Mouse (Mus musculus): ENCODE measurements around the gene Duox2.

The Duox2 gene

DNA sequence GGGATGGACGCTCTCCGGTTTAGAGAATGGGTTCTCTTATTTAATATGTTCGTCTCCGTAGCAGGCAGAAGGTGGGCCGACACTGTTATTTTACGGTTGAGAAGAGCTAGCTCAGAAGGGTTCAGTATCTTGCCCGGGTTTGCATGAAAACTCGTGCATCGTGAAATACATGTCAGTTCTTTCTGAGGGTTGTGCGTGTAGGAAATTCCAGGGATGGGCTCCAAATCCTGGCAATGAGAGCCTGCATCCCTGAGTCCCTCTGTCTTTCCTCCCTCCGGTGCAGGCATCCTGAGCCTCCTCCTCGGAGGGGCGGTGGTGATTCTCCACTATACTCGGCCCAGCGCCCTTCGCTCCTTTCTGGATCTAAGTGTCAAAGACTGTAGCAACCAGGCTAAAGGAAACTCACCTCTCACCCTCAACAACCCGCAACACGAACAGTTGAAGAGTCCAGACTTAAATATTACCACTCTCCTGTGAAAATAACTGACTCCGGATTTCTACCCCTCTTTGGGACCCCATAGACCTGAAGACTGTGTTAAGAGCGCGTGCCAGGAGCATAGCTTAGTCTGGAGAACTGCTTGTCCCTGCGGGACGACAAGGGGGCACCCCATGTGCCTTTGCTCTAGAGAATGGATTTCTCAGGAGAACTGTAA is 3.8 kb upstream of the Duox2 start:
- no peak for DNase-seq (ENCODE audit: low spot score)

DNA sequence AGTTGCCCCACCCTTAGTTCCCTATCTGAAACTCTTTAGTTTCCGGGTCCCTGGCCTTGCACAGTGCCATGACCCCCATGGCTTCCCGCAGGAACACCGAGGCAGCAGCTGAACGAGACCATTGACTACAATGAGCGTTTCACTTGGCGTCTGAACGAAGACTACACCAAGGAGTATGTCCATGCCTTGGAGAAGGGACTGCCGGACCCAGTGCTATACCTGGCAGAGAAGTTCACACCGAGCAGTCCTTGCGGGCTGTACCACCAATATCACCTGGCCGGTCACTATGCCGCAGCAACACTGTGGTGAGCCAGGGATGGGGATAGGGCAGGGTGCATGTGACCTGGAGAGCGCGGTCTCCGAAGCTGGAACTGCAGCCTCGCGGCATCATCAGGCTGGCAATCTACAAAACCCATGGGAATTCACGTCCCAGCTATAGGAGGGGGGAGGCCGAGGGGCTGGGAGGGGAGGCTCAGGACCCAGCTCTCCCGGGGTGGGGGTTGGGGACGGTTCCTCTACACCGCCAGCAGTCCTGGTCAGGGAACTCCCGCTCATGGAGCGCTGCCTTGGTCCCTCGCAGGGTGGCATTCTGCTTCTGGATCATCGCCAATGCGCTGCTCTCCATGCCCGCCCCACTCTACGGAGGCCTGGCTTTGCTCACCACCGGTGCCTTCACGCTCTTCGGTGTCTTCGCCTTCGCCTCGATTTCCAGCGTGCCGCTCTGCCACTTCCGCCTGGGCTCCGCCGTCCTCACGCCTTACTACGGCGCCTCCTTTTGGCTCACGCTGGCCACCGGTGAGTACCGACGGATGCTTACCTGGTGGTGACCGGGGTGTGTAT is 3.1 kb upstream of the Duox2 start:
- peak; percentile 54 for DNase-seq (ENCODE audit: low spot score)

DNA sequence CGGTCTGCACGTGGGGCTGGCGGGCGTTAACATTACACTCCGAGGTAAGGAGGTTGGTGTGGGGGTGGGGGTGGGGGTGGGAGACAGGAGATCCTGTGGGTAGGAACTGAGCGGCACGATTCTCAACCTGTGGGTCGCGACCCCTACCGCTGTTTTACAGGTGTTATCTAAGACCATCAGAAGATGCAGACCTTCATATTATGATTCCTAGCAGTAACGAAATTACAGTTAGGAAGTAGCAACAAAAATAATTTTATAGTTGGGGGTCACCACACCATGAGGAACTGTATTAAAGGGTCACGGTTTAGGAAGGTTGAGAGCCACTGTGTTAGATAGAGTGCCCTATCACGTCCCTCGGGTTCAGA is 2.4 kb upstream of the Duox2 start:
- DNase-seq (ENCODE audit: low spot score) = no peak

DNA sequence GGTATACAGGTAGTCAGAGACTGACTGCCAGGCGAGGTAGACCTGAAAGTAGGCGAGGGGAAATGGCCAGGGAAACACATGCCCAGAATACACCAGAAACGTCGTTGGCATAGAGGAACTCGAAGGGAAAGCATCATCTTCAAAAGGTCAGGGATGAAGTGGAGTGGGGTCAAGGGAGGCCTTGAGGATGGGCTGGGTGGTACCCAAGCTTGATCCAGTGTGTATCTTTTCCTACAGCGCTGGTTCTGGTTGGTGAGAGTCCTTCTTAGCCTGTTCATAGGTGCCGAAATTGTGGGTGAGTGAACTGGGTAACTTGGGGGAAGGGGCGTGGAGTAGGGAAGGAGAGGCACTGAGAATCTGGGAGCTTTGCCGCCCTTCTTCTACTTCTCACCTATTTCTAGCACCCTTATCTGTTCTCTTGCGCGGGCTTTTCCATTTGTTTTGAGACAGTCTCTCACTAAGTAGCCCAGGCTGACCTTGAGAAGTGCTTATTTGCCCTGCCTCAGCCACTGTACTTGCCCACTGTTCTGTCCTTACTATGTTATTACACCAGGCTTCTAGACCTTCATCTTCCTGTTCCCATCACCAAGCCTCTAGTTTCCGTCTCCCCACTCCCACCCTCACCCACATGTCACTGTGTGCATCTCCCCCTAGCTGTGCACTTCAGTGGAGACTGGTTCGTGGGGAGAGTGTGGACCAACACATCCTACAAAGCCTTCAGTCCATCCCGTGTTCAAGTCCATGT is 1.8 kb upstream of the Duox2 start:
- no peak for DNase-seq (ENCODE audit: low spot score)

DNA sequence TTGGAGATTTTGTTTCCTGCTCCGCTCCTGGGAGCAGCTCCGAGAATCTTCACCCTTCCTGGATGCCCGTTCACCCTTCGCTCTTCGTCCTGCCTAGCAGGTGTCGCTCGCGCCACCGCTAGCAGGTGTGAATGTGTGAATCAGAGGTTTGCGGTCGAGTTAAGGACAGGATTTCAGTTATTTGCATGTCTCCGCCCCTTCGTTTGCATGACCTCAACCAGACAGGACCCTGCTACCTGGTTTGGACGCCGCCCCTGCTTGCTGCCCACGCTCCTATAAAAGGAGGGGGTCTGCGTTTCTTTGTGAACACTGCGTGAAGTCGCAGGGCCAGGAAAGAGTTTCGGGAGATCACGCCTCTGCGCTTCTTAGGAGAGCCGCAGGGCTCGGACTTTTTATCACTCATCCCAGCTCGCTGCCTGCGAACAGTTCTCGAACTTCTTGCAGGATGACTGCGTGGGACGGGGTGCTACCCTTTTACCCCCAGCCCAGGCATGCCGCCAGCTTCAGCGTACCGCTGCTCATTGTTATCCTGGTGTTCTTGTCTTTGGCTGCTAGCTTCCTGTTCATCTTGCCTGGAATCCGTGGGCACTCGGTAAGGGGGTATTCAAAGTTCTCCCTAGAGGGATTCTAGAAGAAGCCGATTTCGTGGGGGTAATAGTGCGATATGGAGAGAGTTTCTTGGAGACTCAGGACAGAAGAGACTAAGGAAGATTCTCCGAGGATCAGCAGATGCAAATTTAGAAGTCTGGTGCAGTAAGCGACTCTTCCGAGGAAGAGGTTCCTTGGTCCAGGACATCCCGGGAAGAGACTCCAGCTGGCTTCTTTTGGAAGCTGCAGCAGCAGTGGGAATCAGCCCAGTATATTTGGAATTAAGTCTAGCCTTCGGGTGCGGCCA is 594 bp upstream of the Duox2 start, which contains the start of gene Duoxa2:
Gene Duoxa2 (plus strand): TSS at position 305 of the 895 bp plus-strand sequence.
- DNase-seq (ENCODE audit: low spot score) = peak; percentile 57

DNA sequence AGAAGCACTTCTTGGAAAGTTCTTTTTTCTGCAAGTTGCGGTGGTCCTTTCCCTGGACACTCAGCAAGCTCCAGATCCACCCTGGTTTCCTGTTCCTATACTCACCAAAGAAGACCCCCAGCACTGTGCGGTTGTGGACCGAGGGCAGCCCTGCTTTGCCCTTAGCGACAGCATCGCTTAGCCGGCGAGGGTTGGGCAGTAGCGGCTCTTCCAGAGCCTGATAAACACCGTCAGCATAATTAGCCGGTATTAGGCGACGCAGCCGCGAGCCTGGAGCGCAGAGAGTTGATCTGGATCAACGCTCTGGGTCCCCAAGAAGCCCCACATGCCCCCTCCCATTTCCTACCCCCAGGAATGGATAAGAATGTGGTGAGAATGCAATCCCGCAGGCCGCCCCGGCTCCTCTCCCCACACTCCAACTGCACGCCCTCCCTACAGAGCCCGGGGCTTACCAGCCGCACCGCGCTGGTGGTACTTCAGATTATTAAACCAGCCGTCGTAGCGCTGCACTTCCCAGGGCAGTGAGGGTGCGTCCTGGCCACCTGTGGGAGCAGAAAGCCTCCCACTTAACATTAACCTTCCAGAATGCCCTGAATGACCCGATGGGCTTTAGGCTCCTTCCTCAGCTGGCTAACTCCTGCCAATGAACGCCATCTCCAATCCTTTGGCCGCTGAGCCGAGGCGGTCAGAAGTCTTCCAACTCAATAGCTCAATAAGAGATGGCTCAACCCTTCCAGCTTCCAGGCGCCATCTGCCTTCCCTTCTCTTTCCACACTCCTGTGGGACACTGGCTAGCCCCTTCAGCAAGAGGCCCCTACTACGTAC is 766 bp downstream of the Duox2 start:
- DNase-seq (ENCODE audit: low spot score) = no peak

DNA sequence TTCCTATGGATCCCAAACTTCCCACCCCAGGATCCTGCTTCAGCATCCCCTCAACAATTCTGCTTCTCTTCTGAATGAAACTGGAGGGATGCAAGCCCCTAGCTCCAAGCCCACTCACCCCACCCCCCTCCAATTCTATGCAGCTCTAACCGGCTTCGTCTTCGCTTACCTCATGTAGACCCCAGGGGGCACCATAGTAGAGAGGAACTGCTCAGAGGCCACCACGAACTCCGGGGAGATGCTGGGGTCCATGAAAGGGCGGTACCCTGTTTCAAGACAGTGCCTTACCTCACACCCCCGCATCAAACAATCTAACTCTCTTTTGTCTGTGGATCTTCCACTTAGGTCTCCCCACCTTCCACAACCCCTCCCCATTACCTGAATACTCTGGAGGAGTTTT is 3.3 kb downstream of the Duox2 start:
- no peak for DNase-seq (ENCODE audit: low spot score)

DNA sequence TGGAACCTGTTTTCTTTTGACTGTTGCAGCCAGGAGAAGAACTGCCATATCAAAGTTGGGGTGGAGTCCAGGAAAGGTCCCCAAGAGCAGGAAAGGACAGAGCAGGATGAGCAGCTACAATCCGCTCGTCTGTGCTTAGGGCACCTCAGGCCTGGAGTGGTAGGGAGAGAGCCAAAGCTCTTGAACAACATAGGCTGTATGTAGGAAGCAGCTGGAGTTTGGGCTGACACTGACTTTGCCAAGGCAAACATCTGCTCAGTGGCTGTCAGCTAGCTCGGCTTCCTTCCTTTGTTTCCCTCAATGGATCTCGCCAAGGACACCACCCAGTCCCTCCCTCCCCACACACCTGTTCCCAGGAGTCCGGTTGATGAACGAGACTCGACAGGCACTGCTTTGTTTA is 12.1 kb downstream of the Duox2 start:
- DNase-seq (ENCODE audit: low spot score) = no peak

DNA sequence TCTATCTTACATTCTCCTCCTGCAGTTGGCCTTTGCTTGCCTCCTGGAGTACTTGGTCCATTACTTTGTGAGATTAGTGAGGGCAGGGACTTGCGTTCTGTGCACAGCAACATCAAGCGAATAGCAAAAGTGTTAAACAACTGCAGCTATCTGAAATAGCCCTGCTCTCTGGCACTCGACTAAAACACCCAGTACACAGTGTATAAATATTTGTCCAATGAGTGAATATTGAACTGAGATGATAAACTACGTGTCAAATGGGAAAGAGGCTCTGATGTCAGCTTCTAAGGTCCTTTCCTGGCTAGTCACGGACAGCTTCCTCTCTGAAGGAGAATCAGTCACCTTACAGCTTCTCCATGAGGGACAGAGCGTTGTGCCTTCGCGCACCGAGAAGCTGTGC is 14.2 kb downstream of the Duox2 start:
- DNase-seq (ENCODE audit: low spot score) = no peak

DNA sequence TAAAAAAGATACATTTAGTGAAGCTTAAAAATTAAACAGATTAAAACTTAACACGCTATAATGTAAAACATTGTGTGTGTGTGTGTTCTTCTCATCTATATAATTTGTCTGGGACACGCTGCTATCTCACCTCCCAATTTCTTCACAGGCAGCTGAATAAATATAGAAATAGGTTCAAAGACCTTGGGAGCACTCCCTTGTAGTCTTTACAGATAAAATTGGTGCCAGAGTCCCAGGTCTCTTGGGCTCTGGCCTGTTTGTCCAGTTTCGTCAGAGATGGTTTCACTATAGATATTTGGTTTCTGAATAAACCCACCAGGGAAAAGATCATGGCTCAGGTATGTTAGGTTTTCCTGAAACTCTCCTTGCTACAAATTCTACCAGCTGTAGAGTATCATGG is 19.5 kb downstream of the Duox2 start:
- no peak for DNase-seq (ENCODE audit: low spot score)

DNA sequence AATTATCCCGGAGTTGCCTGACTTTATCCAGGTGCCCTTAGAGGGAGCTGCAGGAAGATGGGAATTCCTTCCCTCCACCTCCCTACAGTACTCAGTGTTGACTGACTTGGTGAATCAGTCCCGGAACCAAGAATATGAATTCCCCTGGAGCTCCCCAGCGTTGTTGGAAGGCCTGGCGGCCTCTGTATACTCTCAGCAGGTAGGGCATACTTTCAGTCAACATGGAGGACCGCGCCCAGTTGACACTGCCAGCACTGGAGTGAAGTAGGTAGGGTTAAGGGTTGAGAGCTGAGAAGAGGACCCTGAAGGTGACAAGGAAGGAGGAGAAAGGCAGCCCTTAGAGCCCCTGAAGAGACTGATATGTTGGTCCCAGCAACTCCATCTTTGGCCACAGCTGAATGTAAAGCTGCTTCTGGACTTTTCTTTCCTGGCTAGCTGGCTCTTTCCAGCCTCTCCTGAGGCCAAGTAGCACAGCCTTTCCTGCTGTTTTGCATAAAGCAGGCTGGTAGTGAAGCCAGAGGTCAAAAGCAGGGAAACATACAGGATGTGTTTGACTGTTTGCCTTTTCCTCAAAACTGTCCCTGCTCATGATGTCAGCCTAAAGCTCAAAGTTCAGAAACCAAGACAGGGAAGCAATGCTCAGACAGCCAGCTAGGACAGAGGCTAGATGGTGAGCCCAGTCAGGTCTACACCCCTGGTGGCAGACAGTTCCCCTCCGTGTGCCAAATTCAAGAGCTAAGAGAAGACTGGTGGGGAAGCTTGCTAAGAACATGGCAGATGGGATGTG is 31.6 kb downstream of the Duox2 start:
- no peak for DNase-seq (ENCODE audit: low spot score)

DNA sequence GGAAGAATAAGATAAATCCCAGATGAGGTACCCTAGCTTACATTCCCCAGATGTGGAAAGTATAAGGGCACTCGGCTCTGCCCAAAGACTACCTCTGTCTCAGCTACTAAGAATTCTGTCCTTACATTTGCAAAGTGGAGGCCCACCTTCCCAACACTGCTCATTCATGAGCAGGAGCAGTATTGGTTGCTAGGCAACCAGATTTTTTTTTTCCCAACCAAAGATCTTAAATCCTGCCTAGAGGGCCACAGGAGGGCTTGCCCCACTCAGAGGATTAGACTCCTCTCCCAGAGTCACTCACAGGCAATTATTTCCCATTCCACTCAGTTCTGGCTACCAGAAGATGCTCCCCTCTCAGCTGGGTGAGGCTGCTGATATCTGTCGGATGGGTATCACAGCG is 33.6 kb downstream of the Duox2 start:
- DNase-seq (ENCODE audit: low spot score) = no peak

DNA sequence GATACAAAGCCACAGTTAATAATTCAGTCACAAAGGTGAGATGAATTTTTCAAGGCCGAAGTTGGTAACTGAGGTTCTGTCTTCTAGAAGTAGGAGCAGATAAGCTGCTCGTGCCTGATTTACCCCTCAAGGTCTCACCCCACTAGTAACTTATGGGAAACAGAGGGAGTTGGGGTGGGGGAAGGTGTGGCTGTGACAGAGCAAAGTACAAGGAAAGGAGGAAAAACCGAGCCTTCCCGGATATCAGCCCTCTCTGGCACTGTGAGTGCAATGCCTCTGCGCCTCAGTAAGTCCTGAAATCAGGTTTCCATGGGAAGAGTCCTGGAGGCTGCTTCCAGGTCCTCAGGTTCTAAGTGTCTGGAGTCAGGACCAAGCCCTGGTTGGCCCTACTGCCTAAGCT is 37.5 kb downstream of the Duox2 start:
- DNase-seq (ENCODE audit: low spot score) = no peak

DNA sequence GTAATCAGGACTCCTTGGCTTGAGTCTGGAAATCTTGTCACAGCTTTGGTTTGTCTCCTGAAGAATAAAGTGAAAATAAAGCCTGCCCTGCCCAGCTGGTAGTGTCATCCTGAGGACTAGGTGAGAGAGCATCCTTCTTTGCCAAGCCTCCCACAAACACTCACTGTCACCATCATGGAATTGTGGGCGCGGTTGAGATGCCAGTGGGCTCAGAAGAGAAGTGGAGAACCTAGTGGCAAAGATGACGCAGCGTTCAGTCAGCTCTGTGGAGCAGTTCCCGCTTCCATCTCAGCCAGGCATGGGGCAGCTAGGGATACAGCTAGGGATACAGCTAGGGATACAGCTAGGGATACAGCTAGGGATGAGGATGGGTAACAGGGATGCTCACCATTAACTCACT is 42.3 kb downstream of the Duox2 start:
- no peak for DNase-seq (ENCODE audit: low spot score)

DNA sequence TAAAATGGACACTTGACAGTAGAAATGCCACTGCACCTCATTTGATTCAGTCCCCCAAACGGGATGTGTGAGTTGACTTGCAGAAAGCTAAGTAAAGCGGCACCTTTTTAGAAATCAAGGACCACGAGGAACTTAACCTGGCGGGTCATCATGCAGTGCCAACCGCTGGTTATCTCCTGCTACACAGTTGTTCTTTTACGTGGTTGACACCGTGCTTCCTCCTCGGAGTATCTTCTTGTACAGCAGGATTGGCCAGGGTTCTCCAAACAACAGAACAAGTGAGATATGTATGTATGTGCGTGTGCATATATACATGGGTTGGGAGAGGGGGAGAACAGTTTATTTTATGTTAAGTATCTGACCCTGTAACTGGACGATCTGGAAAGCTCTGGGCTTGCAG is 50.5 kb downstream of the Duox2 start:
- DNase-seq (ENCODE audit: low spot score) = no peak

DNA sequence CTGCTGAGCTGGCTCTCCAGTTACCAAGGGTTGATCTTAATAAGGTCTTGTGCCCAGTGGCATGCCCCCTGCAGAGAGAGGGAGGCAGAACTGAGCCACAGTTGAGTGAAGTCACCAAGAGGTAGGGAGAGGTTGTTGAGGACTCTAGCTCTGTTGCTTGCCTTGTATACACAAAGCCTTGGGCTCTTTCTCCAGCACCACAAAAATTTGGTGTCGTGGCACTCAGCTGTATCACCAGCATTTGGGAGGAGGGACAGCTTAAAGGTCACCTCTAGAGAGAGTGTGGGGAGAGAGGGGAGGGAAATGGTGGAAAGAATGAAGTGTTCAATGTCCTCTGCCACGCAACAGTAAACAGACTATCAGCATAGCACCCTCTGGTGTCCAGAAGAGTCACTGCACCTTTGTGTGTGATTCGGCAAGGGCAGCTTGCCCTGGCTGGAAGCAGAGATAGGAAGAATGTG is 54.5 kb downstream of the Duox2 start:
- DNase-seq (ENCODE audit: low spot score) = peak; percentile 68

DNA sequence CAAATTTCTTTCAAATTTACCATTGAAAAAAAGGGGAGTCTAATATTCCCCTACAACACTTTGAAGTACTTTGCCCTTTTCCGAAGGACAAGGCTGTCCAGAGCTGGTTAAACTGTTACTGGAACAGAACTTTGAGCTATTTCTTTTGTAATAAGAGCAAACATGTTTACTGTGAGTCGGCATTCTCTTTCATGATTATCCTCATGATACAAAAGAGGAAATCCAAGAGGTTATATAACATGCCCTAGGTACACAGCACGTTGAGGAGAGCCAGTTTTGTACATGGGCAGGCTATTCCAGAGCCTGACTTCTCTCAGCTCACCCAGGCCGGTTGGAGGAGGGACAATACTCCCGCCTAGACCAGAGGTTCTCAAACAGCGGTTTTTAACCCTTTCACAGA is 56.3 kb downstream of the Duox2 start:
- no peak for DNase-seq (ENCODE audit: low spot score)

DNA sequence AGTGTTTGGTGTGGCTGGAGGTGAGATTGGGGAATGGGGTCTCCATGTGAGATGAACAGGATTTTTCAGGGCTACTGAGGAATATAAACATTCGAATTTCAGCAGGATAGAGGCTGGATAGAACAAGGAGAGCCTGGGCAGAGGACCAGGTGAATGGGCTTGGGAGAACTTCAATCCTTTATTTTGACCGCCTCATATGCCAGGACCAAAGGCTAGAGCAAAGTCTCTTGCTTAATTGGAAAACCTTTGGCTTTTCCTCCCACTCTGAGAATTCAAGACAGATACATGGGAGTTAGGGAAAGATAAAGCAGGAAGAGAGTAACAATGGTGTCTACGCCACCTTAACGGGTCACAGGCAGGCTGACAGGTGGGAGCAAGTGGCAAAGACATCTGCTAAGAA is 57.0 kb downstream of the Duox2 start:
- DNase-seq (ENCODE audit: low spot score) = no peak

DNA sequence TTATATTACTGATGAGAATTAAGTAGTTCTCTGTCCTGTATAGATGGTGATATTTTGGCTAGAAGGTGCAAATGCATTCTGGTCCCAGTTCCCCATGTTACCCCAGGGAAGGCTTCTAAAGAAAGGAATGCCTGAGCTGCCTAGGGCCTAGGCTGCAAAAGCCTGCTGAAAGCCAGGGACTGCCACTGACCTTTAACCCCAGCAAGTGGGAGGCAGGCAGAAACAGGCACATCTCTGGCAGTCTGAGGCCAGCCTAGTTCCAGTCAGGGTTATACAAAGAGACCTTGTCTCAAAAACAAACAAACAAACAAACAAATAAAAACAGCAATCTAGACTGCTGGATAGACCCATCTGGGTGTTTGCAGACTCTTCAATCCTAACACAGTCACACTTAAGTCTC is 57.5 kb downstream of the Duox2 start:
- no peak for DNase-seq (ENCODE audit: low spot score)

DNA sequence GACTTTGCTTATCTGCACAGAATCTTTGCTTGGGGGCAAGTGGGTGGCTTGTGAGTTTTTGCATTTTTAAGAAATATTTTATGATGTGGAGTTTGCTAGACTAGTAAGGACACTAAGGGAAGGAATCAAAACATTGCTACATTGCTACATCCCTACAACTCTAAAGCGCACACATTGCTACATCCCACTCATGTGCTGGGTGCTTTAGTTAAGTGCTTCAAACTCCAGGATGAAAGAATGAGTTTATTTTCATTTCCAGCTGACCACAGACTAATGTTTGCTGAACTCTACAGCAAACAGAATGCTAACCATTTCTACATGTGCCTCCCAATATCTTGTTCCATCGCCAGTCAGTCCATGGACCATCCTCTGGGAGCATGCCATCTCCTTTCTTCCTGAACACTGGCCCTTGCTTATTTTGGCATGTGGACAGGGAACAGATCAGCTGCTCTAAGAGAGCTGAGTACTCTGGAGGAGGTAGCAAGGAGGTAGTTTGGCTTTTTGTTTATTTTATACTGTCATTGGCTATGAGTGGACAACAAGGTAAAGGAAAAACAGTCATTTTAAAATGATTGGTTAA is 60.3 kb downstream of the Duox2 start:
- DNase-seq (ENCODE audit: low spot score) = no peak

All from T-cell, adult 2 months (primary cell).